Mouse (Mus musculus) WW6 (cell line): ENCODE results near the gene S100a5.

Source experiments
- DNase-seq: peaks from one replicate; pipeline ENCODE4 v3.0.0-alpha.2; 2013; ENCODE audit warnings: low read depth, low spot score

S100a5 gene

GRCm38 (mm10) chr3:90600036-90600435 is 8.3 kb upstream of the S100a5 start:
- DNase-seq = no peak

GRCm38 (mm10) chr3:90600458-90601195 is 7.7 kb upstream of the S100a5 start:
- DNase-seq = no peak

GRCm38 (mm10) chr3:90601486-90602110 is 6.7 kb upstream of the S100a5 start, which contains the start of gene Gm42674:
Gm42674 (plus strand) TSS chr3:90601904.
- DNase-seq = no peak

- DNase-seq = no peak
These were observed 4.7 kb upstream of the S100a5 start, which contains the start of gene S100a4 for GRCm38 (mm10) chr3:90603623-90604022. S100a4 (plus strand) TSS chr3:90603771.

GRCm38 (mm10) chr3:90604416-90604815 is 3.9 kb upstream of the S100a5 start:
- DNase-seq = no peak

- DNase-seq = no peak
These were observed 3.3 kb upstream of the S100a5 start for GRCm38 (mm10) chr3:90605049-90605448.

- no peak for DNase-seq
These were observed 2.6 kb upstream of the S100a5 start for GRCm38 (mm10) chr3:90605736-90606135.

- no peak for DNase-seq
These were observed 2.1 kb upstream of the S100a5 start for GRCm38 (mm10) chr3:90606185-90606584.

- no peak for DNase-seq
These were observed 962 bp upstream of the S100a5 start for GRCm38 (mm10) chr3:90607361-90607760.

GRCm38 (mm10) chr3:90609102-90609501 is 779 bp downstream of the S100a5 start:
- DNase-seq = no peak

- no peak for DNase-seq
These were observed 3.2 kb downstream of the S100a5 start for GRCm38 (mm10) chr3:90611494-90611893.

GRCm38 (mm10) chr3:90612061-90612460 is 3.7 kb downstream of the S100a5 start:
- DNase-seq = no peak

- peak; percentile 55 for DNase-seq
These were observed 4.5 kb downstream of the S100a5 start, which contains the start of gene S100a6 for GRCm38 (mm10) chr3:90612728-90613291. S100a6 (plus strand) TSS chr3:90612882.

- no peak for DNase-seq
These were observed 5.3 kb downstream of the S100a5 start for GRCm38 (mm10) chr3:90613461-90614147.

- no peak for DNase-seq
These were observed 5.8 kb downstream of the S100a5 start for GRCm38 (mm10) chr3:90614148-90614530.

GRCm38 (mm10) chr3:90614611-90615251 is 6.4 kb downstream of the S100a5 start:
- DNase-seq = no peak

- peak; percentile 42 for DNase-seq
These were observed 7.1 kb downstream of the S100a5 start for GRCm38 (mm10) chr3:90615415-90615814.

GRCm38 (mm10) chr3:90615911-90616310 is 7.6 kb downstream of the S100a5 start:
- no peak for DNase-seq

- no peak for DNase-seq
These were observed 9.3 kb downstream of the S100a5 start for GRCm38 (mm10) chr3:90617586-90617985.

- DNase-seq = no peak
These were observed 13.2 kb downstream of the S100a5 start for GRCm38 (mm10) chr3:90621552-90621951.

GRCm38 (mm10) chr3:90623435-90624071 is 15.2 kb downstream of the S100a5 start:
- no peak for DNase-seq
